Mouse (Mus musculus): ENCODE measurements around the gene Tlx2.

GRCm38 (mm10) chr6:83020121-83020520, 50.0 kb downstream of the Tlx2 start:
- TF ChIP-seq HCFC1 (IDR thresholded peaks at IDR 0.05; ENCODE audit: borderline replicate concordance, insufficient read depth, low read length) = no peak
- no peak for TF ChIP-seq MAFK (IDR thresholded peaks at IDR 0.05; ENCODE audit: insufficient read depth, low read depth, low read length)
